Mouse (Mus musculus) forebrain, embryonic 12.5 days (tissue): ENCODE data around the gene Casp14. TPM values are rescaled to one million over a fixed set of nuclear protein-coding genes. Genes with fewer than 3 reads are reported as not detected.

Experiments
- ATAC-seq: fragments of 200-750 bp; cut with Nextera tagmentation; 2 replicates; pipeline ENCODE4 v1.8.0; 2017; ENCODE audit warnings: moderate TSS enrichment; ENCODE audit not compliant: low FRiP score
- H3K27ac ChIP-seq: fragments of 300-500 bp; sonication (generic); 2 replicates; pipeline ENCODE4 v1.5.1; 2016; ENCODE audit warnings: mild to moderate bottlenecking
- H3K27me3 ChIP-seq: fragments of 300-500 bp; sonication (generic); 2 replicates; pipeline ENCODE4 v1.6.1; 2016; ENCODE audit warnings: mild to moderate bottlenecking
- H3K36me3 ChIP-seq: fragments of 300-500 bp; sonication (generic); replicated peaks from 2 replicates; pipeline ENCODE4 v1.6.1; 2016; ENCODE audit warnings: mild to moderate bottlenecking
- H3K4me1 ChIP-seq: fragments of 300-500 bp; sonication (generic); 2 replicates; pipeline ENCODE4 v1.6.1; 2016
- H3K4me2 ChIP-seq: fragments of 300-500 bp; sonication (generic); 2 replicates; pipeline ENCODE4 v1.6.1; 2016; ENCODE audit warnings: mild to moderate bottlenecking, moderate library complexity
- H3K4me3 ChIP-seq: fragments of 300-500 bp; sonication (generic); replicated peaks from 2 replicates; pipeline ENCODE4 v1.5.1; 2016; ENCODE audit warnings: mild to moderate bottlenecking
- H3K9ac ChIP-seq: fragments of 300-500 bp; sonication (generic); 2 replicates; pipeline ENCODE4 v1.6.1; 2016; ENCODE audit warnings: mild to moderate bottlenecking
- H3K9me3 ChIP-seq: fragments of 300-500 bp; sonication (generic); 2 replicates; pipeline ENCODE4 v1.6.1; 2016
- WGBS: fragments of 180-500 bp; shearing (Covaris S2); methylation state at CpG from one replicate; pipeline ENCODE4 v1.1.7; 2016; 5-methylcytosine and 5-hydroxymethylcytosine counted together
- polyA plus RNA-seq: library from polyadenylated mRNA; unstranded; fragments of >200 nt; fragmentation: Nextera tagmentation; extraction: Ambion mirVana; gene quantifications from 2 replicates; pipeline ENCODE4 v1.2.1, GENCODE M21; 2016

Casp14 gene
- polyA plus RNA-seq = not detected in 2 replicates

DNA sequence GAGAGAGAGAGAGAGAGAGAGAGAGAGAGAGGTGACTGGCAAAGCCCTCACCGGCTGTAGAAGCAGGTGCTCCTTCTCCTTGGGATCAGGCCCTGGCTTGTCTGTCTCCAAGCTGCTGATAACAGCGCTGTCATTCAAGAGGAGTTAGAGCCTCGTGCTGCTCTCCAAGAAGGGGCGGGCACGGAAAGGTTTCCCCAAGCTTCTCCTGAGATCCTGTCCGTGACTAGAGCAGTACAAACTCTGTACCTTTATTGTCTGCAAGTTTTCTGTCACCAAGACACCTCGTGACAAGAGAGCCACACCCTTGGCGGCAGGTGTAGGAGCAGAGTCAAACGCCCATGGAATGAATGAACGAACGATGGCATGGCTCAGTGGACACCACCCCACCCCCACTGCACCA is at the start of gene Casp14:
Gene Casp14 (minus strand): TSS at position 239 of the 400 bp plus-strand sequence.
- H3K36me3 ChIP-seq = no peaks in the 10 kb centered on the region
- H3K27ac ChIP-seq = no peak within 1 kb of the TSS
- no peak for ATAC-seq
- no peaks in the 10 kb centered on the region for H3K27me3 ChIP-seq
- H3K9ac ChIP-seq = no peak within 1 kb of the TSS
- H3K4me2 ChIP-seq = no peak within 1 kb of the TSS
- no peaks in the 10 kb centered on the region for H3K4me1 ChIP-seq
- no peak within 1 kb of the TSS for H3K4me3 ChIP-seq
- WGBS = 67% methylated on average over 11 of the region's 11 CpGs
- no peaks in the 10 kb centered on the region for H3K9me3 ChIP-seq

DNA sequence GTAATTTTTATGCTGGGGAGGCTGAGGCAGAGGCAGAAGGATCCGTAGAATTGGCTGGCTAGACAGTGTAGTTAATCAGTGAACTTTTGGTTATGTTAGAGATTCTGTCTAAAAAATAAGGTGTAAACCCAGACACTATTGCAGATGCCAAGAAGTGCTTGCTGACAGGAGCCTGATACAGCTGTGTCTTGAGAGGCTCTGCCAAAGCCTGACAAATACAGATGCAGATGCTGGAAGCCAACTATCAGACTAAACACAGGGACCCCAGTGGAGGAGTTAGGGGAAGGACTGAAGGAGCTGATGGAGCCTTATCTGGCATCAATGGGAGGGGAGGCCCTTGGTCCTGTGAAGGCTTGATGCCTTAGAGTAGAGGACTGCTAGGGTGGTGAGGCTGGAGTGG is 47.5 kb upstream of the Casp14 start:
- WGBS = 88% methylated on average over 1 of the region's 1 CpGs
- ATAC-seq = no peak

GRCm38 (mm10) chr10:78756021-78756420 is 37.9 kb upstream of the Casp14 start:
- Histone ChIP-seq H3K36me3 (no peaks in the 10 kb centered on the region), H3K9ac (no peak overlapping the region), H3K27ac (no peak overlapping the region), H3K4me2 (no peak overlapping the region), H3K4me1 (peaks cover 8% of the 10 kb centered on the region; the same call in 1 of the 2 replicates), H3K27me3 (0 out of 2 replicates have a peak, but pooled peaks cover 3% of the 10 kb centered on the region), H3K9me3 (no peaks in the 10 kb centered on the region), H3K4me3 (no peak overlapping the region)
- 33% methylated on average over 6 of the region's 6 CpGs for WGBS
- no peak for ATAC-seq

More for the DNA sequence above, 47.5 kb upstream of the Casp14 start:
- Histone ChIP-seq H3K4me2 (no peak overlapping the region), H3K36me3 (no peaks in the 10 kb centered on the region), H3K27me3 (no peaks in the 10 kb centered on the region), H3K9me3 (0 out of 2 replicates have a peak, but pooled peaks cover 5% of the 10 kb centered on the region), H3K4me1 (no peaks in the 10 kb centered on the region), H3K27ac (no peak overlapping the region), H3K9ac (no peak overlapping the region), H3K4me3 (no peak overlapping the region)

GRCm38 (mm10) chr10:78752452-78753191 is 34.5 kb upstream of the Casp14 start, which contains the start of gene Ccdc105:
Gene Ccdc105 (minus strand): TSS chr10:78753065.
- ATAC-seq = peak; percentile 94

GRCm38 (mm10) chr10:78748946-78749345 is 30.9 kb upstream of the Casp14 start:
- Histone ChIP-seq H3K27ac (no peak overlapping the region), H3K27me3 (0 out of 2 replicates have a peak, but pooled peaks cover 4% of the 10 kb centered on the region), H3K4me3 (no peak overlapping the region), H3K9me3 (no peaks in the 10 kb centered on the region), H3K9ac (no peak overlapping the region), H3K4me2 (no peak overlapping the region), H3K4me1 (peaks cover 17% of the 10 kb centered on the region), H3K36me3 (no peaks in the 10 kb centered on the region)
- 94% methylated on average over 6 of the region's 6 CpGs for WGBS
- ATAC-seq = no peak

More at GRCm38 (mm10) chr10:78752452-78753191, 34.5 kb upstream of the Casp14 start, which contains the start of gene Ccdc105:
- H3K4me2 ChIP-seq = peak within 1 kb of the TSS; percentile 67
- H3K27me3 ChIP-seq = 0 out of 2 replicates have a peak, but pooled peaks cover 7% of the 10 kb centered on the region
- H3K4me1 ChIP-seq = peaks cover 9% of the 10 kb centered on the region
- WGBS = under 1% methylated on average over 61 of the region's 61 CpGs
- peak within 1 kb of the TSS; percentile 64 for H3K9ac ChIP-seq
- no peaks in the 10 kb centered on the region for H3K9me3 ChIP-seq
- no peaks in the 10 kb centered on the region for H3K36me3 ChIP-seq
- peak within 1 kb of the TSS; percentile 79 for H3K27ac ChIP-seq
- H3K4me3 ChIP-seq = peak within 1 kb of the TSS; percentile 55

DNA sequence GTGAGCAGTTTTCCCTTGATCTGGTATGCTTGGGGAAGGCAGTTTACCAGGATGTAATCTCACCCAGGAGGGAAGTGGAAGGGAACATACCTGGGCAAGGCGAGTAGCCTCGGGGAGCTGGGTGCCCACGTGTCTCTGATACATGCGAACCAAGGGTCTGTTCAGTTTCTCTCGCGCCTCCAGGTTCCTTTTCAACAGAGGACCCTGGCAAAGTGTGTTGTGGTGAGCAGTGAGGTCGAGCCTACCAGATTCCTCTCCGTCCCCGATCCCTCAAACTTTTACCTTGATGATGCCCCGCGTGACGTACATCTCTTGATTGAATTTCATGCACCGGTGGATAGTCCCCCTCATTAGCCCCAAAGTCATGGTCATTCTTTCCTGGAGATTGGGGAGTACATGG is 30.1 kb upstream of the Casp14 start:
- no peaks in the 10 kb centered on the region for H3K9me3 ChIP-seq
- 0 out of 2 replicates have a peak overlapping the region, but pooled peaks have one; percentile 63 for H3K4me2 ChIP-seq
- WGBS = 77% methylated on average over 13 of the region's 13 CpGs
- H3K36me3 ChIP-seq = no peaks in the 10 kb centered on the region
- ATAC-seq = no peak
- no peak overlapping the region for H3K4me3 ChIP-seq
- H3K27ac ChIP-seq = no peak overlapping the region
- H3K27me3 ChIP-seq = 0 out of 2 replicates have a peak, but pooled peaks cover 4% of the 10 kb centered on the region
- no peak overlapping the region for H3K9ac ChIP-seq
- H3K4me1 ChIP-seq = peaks cover 17% of the 10 kb centered on the region

- 2% methylated on average over 27 of the region's 27 CpGs for WGBS
- no peaks in the 10 kb centered on the region for H3K36me3 ChIP-seq
- peaks cover 12% of the 10 kb centered on the region for H3K4me1 ChIP-seq
- H3K4me2 ChIP-seq = peak overlapping the region; percentile 63
- no peaks in the 10 kb centered on the region for H3K9me3 ChIP-seq
- H3K27ac ChIP-seq = no peak overlapping the region
- peak overlapping the region; percentile 33 for H3K4me3 ChIP-seq
- peak; percentile 64 for ATAC-seq
- 0 out of 2 replicates have a peak, but pooled peaks cover 4% of the 10 kb centered on the region for H3K27me3 ChIP-seq
- peak overlapping the region; percentile 29; the same call in 1 of the 2 replicates for H3K9ac ChIP-seq
Measured at GRCm38 (mm10) chr10:78747035-78747721, 29.1 kb upstream of the Casp14 start.

GRCm38 (mm10) chr10:78745453-78746232 is 27.5 kb upstream of the Casp14 start:
- Histone ChIP-seq H3K27ac (no peak overlapping the region), H3K4me1 (peaks cover 10% of the 10 kb centered on the region), H3K27me3 (0 out of 2 replicates have a peak, but pooled peaks cover 4% of the 10 kb centered on the region), H3K4me3 (no peak overlapping the region), H3K4me2 (no peak overlapping the region), H3K36me3 (no peaks in the 10 kb centered on the region), H3K9me3 (no peaks in the 10 kb centered on the region), H3K9ac (no peak overlapping the region)
- no peak; the same call in 1 of the 2 replicates for ATAC-seq
- WGBS = 64% methylated on average over 4 of the region's 4 CpGs

DNA sequence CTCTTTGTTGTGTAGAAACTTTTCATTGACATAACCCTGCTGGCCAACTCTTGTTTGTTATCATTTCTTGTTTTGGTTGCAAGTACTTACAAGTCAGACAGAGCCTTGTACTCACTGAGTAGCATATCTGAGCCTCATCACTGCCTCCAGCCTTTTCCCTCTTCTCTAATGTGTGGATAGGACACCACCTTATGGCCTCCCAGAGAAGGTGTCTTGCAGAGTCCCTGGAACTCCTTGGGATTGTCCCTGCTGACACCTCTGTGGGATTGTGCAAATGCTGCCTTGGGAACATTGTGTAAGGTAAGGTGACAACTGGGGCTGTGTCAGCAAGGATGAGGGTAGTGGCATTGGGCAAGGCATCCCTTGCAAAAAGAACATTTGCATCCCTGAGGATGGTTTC is 25.6 kb upstream of the Casp14 start:
- Histone ChIP-seq H3K27ac (no peak overlapping the region), H3K9ac (no peak overlapping the region), H3K4me2 (no peak overlapping the region), H3K9me3 (no peaks in the 10 kb centered on the region), H3K4me1 (peaks cover 10% of the 10 kb centered on the region), H3K36me3 (no peaks in the 10 kb centered on the region), H3K4me3 (no peak overlapping the region), H3K27me3 (0 out of 2 replicates have a peak, but pooled peaks cover 4% of the 10 kb centered on the region)
- no peak for ATAC-seq

DNA sequence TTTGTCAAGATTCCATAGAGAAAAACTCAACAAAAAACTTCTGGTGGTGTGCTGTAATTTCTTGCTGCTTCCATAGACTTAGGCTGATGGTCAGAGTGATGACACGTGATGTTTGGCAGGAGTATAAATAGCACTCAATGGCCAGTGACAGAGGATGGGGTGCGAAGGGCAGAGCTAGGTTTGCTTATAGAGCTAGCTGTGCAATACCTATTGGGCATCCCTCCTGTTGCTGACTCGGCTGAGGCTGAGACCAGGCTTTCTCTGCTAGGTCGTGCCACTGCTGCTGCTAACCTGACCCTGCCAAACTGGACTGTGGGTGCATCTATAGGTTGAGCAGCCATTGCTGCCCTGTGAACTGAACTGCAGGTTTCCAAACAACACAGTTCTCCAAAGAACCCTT is 21.7 kb upstream of the Casp14 start:
- Histone ChIP-seq H3K4me2 (no peak overlapping the region), H3K27ac (no peak overlapping the region), H3K27me3 (no peaks in the 10 kb centered on the region), H3K4me3 (no peak overlapping the region), H3K4me1 (no peaks in the 10 kb centered on the region), H3K9me3 (no peaks in the 10 kb centered on the region), H3K36me3 (no peaks in the 10 kb centered on the region), H3K9ac (no peak overlapping the region)
- ATAC-seq = no peak
- 72% methylated on average over 4 of the region's 4 CpGs for WGBS

GRCm38 (mm10) chr10:78727876-78728275 is 9.8 kb upstream of the Casp14 start:
- WGBS = 88% methylated on average over 5 of the region's 5 CpGs
- Histone ChIP-seq H3K27me3 (no peaks in the 10 kb centered on the region), H3K4me2 (no peak overlapping the region), H3K4me3 (no peak overlapping the region), H3K36me3 (no peaks in the 10 kb centered on the region), H3K9me3 (no peaks in the 10 kb centered on the region), H3K4me1 (no peaks in the 10 kb centered on the region), H3K27ac (no peak overlapping the region), H3K9ac (no peak overlapping the region)
- no peak for ATAC-seq

- 59% methylated on average over 3 of the region's 3 CpGs for WGBS
- H3K9ac ChIP-seq = no peak overlapping the region
- H3K9me3 ChIP-seq = no peaks in the 10 kb centered on the region
- H3K27me3 ChIP-seq = no peaks in the 10 kb centered on the region
- H3K4me3 ChIP-seq = no peak overlapping the region
- no peaks in the 10 kb centered on the region for H3K4me1 ChIP-seq
- ATAC-seq = no peak
- H3K4me2 ChIP-seq = no peak overlapping the region
- H3K36me3 ChIP-seq = no peaks in the 10 kb centered on the region
- no peak overlapping the region for H3K27ac ChIP-seq
Measured at GRCm38 (mm10) chr10:78727035-78727434, 8.9 kb upstream of the Casp14 start.
